Mouse (Mus musculus) cerebellum, adult 2 months (tissue): ENCODE data around the gene Fbxl19.

Experiments used
- CTCF ChIP-seq: fragments of 200-500 bp; IDR thresholded peaks from 2 replicates; pipeline ENCODE4 v1.5.1; 2011; ENCODE audit warnings: low read depth, mild to moderate bottlenecking, control low read depth, low read length, moderate library complexity, borderline replicate concordance; ENCODE audit not compliant: insufficient read depth
- POLR2A ChIP-seq: fragments of 200-500 bp; IDR thresholded peaks from 2 replicates; pipeline ENCODE4 v1.6.1; 2011; ENCODE audit warnings: low read length, control low read depth, borderline replicate concordance; ENCODE audit not compliant: insufficient read depth

GRCm38 (mm10) chr7:127727898-127728297 is 16.4 kb upstream of the Fbxl19 start:
- TF ChIP-seq CTCF (no peak), POLR2A (no peak)
